Mouse (Mus musculus) kidney, postnatal 0 days (tissue): Measurements from ENCODE around the gene Xrcc6. TPM values are rescaled to one million over a fixed set of nuclear protein-coding genes. Genes with fewer than 3 reads are reported as not detected.
A peak's percentile ranks its signal among the peaks of the same experiment; 100 is the strongest.
"Not testable (repeated sequence)": the region's sequence is repeated elsewhere in the genome, so short reads cannot be mapped to it uniquely, and the experiment has no call there.

Experiments used
- ATAC-seq: fragments of 200-750 bp; cut with Nextera tagmentation; replicated peaks from 2 replicates; pipeline ENCODE4 v1.8.0; 2017; ENCODE audit warnings: low read depth, moderate number of reproducible peaks, moderate TSS enrichment, moderate library complexity; ENCODE audit not compliant: low FRiP score
- DNase-seq: peaks from one replicate; pipeline ENCODE4 v3.0.0-alpha.2; 2016; ENCODE audit warnings: low spot score
- H3K27ac ChIP-seq: fragments of 300-500 bp; sonication (generic); 2 replicates; pipeline ENCODE4 v1.5.1; 2014; ENCODE audit warnings: mild to moderate bottlenecking
- H3K27me3 ChIP-seq: fragments of 300-500 bp; sonication (generic); 2 replicates; pipeline ENCODE4 v1.6.1; 2014; ENCODE audit warnings: low read length, mixed read lengths; ENCODE audit not compliant: insufficient read depth
- H3K36me3 ChIP-seq: fragments of 300-500 bp; sonication (generic); 2 replicates; pipeline ENCODE4 v1.6.1; 2014; ENCODE audit warnings: low read length, mixed read lengths; ENCODE audit not compliant: insufficient read depth
- H3K4me1 ChIP-seq: fragments of 300-500 bp; sonication (generic); replicated peaks from 2 replicates; pipeline ENCODE4 v1.6.1; 2014; ENCODE audit warnings: antibody characterized with exemption, low read length, mixed read lengths; ENCODE audit not compliant: insufficient read depth
- H3K4me2 ChIP-seq: fragments of 300-500 bp; sonication (generic); 2 replicates; pipeline ENCODE4 v1.6.1; 2014; ENCODE audit warnings: mild to moderate bottlenecking, low read length, moderate library complexity, mixed read lengths
- H3K4me3 ChIP-seq: fragments of 300-500 bp; sonication (generic); replicated peaks from 2 replicates; pipeline ENCODE4 v1.5.1; 2014; ENCODE audit warnings: low read depth, low read length
- H3K9ac ChIP-seq: fragments of 300-500 bp; sonication (generic); 2 replicates; pipeline ENCODE4 v1.6.1; 2014; ENCODE audit warnings: low read depth, low read length
- H3K9me3 ChIP-seq: fragments of 300-500 bp; sonication (generic); replicated peaks from 2 replicates; pipeline ENCODE4 v1.6.1; 2016; ENCODE audit warnings: low read length, inconsistent platforms, mixed read lengths
- CTCF ChIP-seq: IDR thresholded peaks from 2 replicates; pipeline ENCODE4 v1.5.1; 2016; ENCODE audit warnings: antibody characterized with exemption, low read depth, mild to moderate bottlenecking, moderate library complexity
- WGBS: fragments of 180-500 bp; shearing (Covaris S2); extraction: QIAGEN DNeasy Blood & Tissue Kit; methylation state at CpG from one replicate; pipeline ENCODE4 v1.1.7; 2014; 5-methylcytosine and 5-hydroxymethylcytosine counted together
- polyA plus RNA-seq: library from polyadenylated mRNA; unstranded; fragments of >200 nt; fragmentation: Nextera tagmentation; extraction: Ambion mirVana; gene quantifications from 2 replicates; pipeline ENCODE4 v1.2.1, GENCODE M21; 2015

Xrcc6 gene
- polyA plus RNA-seq, 1 experiment from 2014 or later: 45.2 TPM

- Histone ChIP-seq H3K4me1 (no peaks in the 10 kb centered on the region), H3K9me3 (no peaks in the 10 kb centered on the region), H3K36me3 (no peaks in the 10 kb centered on the region), H3K9ac (no peak overlapping the region), H3K4me3 (no peak overlapping the region), H3K4me2 (no peak overlapping the region), H3K27me3 (no peaks in the 10 kb centered on the region), H3K27ac (no peak overlapping the region)
- WGBS: 46% methylated on average over 2 of the region's 2 CpGs
- no peak for TF ChIP-seq CTCF
- no peak for ATAC-seq
- no peak for DNase-seq
Measured at GRCm38 (mm10) chr15:81968447-81968846, 19.2 kb upstream of the Xrcc6 start.

GRCm38 (mm10) chr15:81969173-81969572, 18.5 kb upstream of the Xrcc6 start:
- WGBS: 38% methylated on average over 7 of the region's 7 CpGs
- ATAC-seq (no peak), DNase-seq (peak; percentile 42)
- no peaks in the 10 kb centered on the region for H3K4me1 ChIP-seq
- H3K4me2 ChIP-seq: no peak overlapping the region
- no peak overlapping the region for H3K4me3 ChIP-seq
- H3K9ac ChIP-seq: no peak overlapping the region
- H3K36me3 ChIP-seq: no peaks in the 10 kb centered on the region
- no peaks in the 10 kb centered on the region for H3K27me3 ChIP-seq
- TF ChIP-seq CTCF: no peak
- no peaks in the 10 kb centered on the region for H3K9me3 ChIP-seq
- H3K27ac ChIP-seq: no peak overlapping the region

DNA sequence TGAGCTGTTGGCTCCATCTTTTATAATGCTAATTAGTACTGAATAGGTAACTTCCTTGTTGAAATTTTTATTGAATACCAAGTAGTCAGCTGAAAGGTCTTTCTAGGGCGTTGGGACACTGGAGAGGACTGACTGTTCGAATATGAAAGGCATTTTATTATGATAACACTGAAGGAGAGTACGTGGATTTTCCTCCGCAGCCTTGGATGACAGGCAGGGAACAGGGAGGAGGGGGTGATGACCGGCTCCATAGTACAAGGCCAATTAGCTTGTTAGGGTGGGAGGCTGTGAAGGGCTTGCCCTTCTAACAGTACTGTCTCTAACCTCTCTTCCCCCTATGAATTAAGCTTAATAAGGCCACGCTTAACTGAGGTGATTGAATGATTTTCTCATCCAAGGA, 18.0 kb upstream of the Xrcc6 start:
- not testable (repeated sequence) for H3K4me3 ChIP-seq, H3K9ac ChIP-seq, H3K4me1 ChIP-seq, H3K4me2 ChIP-seq, ATAC-seq, H3K36me3 ChIP-seq, DNase-seq, H3K27me3 ChIP-seq, H3K27ac ChIP-seq, H3K9me3 ChIP-seq
- 62% methylated on average over 6 of the region's 6 CpGs for WGBS

GRCm38 (mm10) chr15:81970498-81970897, 17.1 kb upstream of the Xrcc6 start:
- H3K36me3 ChIP-seq, H3K4me1 ChIP-seq, H3K27ac ChIP-seq, H3K9ac ChIP-seq, DNase-seq, H3K27me3 ChIP-seq, ATAC-seq, H3K4me3 ChIP-seq, H3K9me3 ChIP-seq, H3K4me2 ChIP-seq: not testable (repeated sequence)
- WGBS: 89% methylated on average over 4 of the region's 4 CpGs

GRCm38 (mm10) chr15:81975156-81975555, 12.5 kb upstream of the Xrcc6 start:
- not testable (repeated sequence) for H3K4me2 ChIP-seq, H3K9ac ChIP-seq, H3K36me3 ChIP-seq, DNase-seq, H3K4me1 ChIP-seq, H3K9me3 ChIP-seq, H3K4me3 ChIP-seq, H3K27me3 ChIP-seq, ATAC-seq, H3K27ac ChIP-seq
- WGBS: 92% methylated on average over 8 of the region's 8 CpGs

GRCm38 (mm10) chr15:81980321-81980720, 7.3 kb upstream of the Xrcc6 start, which contains the start of gene 1700029P11Rik:
Gene 1700029P11Rik (plus strand): TSS chr15:81980540.
- H3K27me3 ChIP-seq: no peaks in the 10 kb centered on the region
- ATAC-seq (no peak), DNase-seq (no peak)
- 98% methylated on average over 20 of the region's 23 CpGs for WGBS
- no peak within 1 kb of the TSS for H3K4me2 ChIP-seq
- no peak within 1 kb of the TSS for H3K27ac ChIP-seq
- H3K36me3 ChIP-seq: no peaks in the 10 kb centered on the region
- no peaks in the 10 kb centered on the region for H3K9me3 ChIP-seq
- no peak within 1 kb of the TSS for H3K4me3 ChIP-seq
- no peaks in the 10 kb centered on the region for H3K4me1 ChIP-seq
- TF ChIP-seq CTCF: no peak
- H3K9ac ChIP-seq: no peak within 1 kb of the TSS

DNA sequence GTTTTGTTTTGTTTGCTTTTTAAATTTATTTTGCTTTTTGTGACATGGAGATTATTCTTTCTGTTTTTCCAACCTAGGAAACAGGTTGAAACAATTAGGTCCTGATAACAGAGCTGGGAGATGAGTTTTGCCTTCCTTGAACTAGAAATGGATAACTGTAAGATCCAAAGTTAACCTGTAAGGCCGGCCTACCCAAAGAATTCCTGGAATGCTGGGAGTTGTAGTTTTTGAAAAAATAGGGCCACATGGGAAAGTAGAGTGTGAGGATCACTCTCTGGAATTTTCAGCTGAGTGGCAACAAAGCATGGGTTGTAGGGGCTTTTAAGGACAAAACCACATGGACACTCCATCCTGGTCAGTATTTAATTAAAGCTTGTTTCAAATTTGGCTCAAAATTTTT, 5.5 kb upstream of the Xrcc6 start:
- Histone ChIP-seq H3K36me3 (no peaks in the 10 kb centered on the region), H3K4me1 (no peaks in the 10 kb centered on the region), H3K4me2 (no peak overlapping the region), H3K4me3 (no peak overlapping the region), H3K9ac (no peak overlapping the region), H3K27ac (no peak overlapping the region), H3K27me3 (no peaks in the 10 kb centered on the region), H3K9me3 (no peaks in the 10 kb centered on the region)
- DNase-seq: no peak
- 53% methylated on average over 1 of the region's 1 CpGs for WGBS
- ATAC-seq: no peak
- no peak for TF ChIP-seq CTCF
